Mouse (Mus musculus): ENCODE data around the gene Cep97. TPM values are rescaled to one million over a fixed set of nuclear protein-coding genes. Genes with fewer than 3 reads are reported as not detected.

The Cep97 gene
- polyA plus RNA-seq (2012; rRNA removed) = 0.20 and 0.25 TPM in 2 replicates

- no peak for TF ChIP-seq POLR2A (IDR thresholded peaks at IDR 0.05; ENCODE audit: low read depth, low read length)
- no peak for TF ChIP-seq CTCF (IDR thresholded peaks at IDR 0.05; ENCODE audit: extremely low read depth, insufficient read length, insufficient replicate concordance, low read depth, low read length)
- Histone ChIP-seq H3K4me3 (ENCODE audit: low read depth, low read length) (peak within 1 kb of the TSS; percentile 83), H3K27ac (ENCODE audit: insufficient read depth, low read depth, low read length) (no peak within 1 kb of the TSS), H3K36me3 (ENCODE audit: control insufficient read depth, insufficient read depth, low read length) (no peaks in the 10 kb centered on the region), H3K27me3 (ENCODE audit: control insufficient read depth, insufficient read depth, low read length) (no peaks in the 10 kb centered on the region), H3K4me1 (ENCODE audit: control insufficient read depth, insufficient read depth, insufficient read length, low read length) (no peaks in the 10 kb centered on the region)
- WGBS = under 1% methylated on average over 24 of the region's 24 CpGs
Observed at GRCm38 (mm10) chr16:55934453-55935037, at the start of gene Cep97. Cep97 (minus strand) TSS chr16:55934855.

DNA sequence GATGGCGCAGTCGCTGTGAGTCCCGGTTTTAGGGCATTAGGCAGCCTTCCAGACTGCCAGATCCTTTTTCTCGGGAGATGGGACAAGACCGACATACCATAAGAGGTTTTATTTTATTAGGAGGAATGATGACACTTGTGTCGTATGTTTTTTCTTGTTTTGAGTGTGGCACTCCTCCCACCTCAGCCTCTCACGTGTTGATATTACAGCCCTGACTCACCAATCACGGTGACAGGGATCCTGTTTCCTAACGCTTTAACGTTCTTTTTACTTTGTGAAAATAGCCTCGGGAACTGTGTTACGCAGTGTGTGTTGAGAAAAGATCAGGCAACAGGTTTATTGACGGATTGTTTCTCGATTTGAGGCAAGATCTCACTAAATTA lies 40.2 kb upstream of the Cep97 start:
- peaks cover 20% of the 10 kb centered on the region for H3K36me3 ChIP-seq (ENCODE audit: control insufficient read depth, insufficient read depth, low read length)
- TF ChIP-seq CTCF (IDR thresholded peaks at IDR 0.05; ENCODE audit: extremely low read depth, insufficient read length, insufficient replicate concordance, low read depth, low read length) = no peak
- no peak for TF ChIP-seq POLR2A (IDR thresholded peaks at IDR 0.05; ENCODE audit: low read depth, low read length)
- peak overlapping the region; percentile 99 for H3K4me3 ChIP-seq (ENCODE audit: low read depth, low read length)
- peaks cover 2% of the 10 kb centered on the region; the same call in 1 of the 2 replicates for H3K4me1 ChIP-seq (ENCODE audit: control insufficient read depth, insufficient read depth, insufficient read length, low read length)
- under 1% methylated on average over 14 of the region's 14 CpGs for WGBS
- no peaks in the 10 kb centered on the region for H3K27me3 ChIP-seq (ENCODE audit: control insufficient read depth, insufficient read depth, low read length)
- H3K27ac ChIP-seq (ENCODE audit: insufficient read depth, low read depth, low read length) = peak overlapping the region; percentile 69

DNA sequence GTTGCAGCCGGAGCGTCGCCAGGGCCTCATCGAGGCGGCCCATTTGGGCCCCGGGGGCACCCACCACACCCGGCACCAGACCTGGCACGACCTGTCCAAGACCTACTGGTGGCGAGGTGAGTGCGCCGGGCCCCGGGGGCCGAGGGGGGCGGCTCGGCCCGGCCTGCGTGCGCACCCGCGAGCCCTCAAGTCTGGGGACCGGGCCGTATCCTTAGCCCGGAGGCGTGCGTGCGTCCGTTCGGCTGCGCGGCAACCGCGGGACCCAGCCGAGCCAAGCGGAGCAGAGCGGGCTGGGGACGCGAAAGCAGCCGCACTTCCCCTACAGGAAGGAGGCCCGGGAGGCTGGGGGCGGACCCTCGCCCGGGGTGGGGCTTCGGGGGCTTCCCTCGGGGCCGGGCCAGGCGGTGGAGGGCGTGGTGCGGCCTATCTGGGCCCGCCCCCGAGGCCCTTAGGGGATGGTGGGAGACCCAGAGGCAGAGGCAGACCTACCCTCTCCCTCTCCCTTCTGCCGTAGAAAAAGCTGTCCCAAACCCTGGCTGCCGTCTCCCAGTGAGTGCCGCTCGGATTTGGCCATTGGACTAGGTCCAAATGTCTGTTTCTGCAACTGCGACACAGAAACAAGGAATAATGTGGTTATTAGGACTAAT lies 39.7 kb upstream of the Cep97 start:
- Histone ChIP-seq H3K4me1 (ENCODE audit: control insufficient read depth, insufficient read depth, insufficient read length, low read length) (peaks cover 2% of the 10 kb centered on the region; the same call in 1 of the 2 replicates), H3K27me3 (ENCODE audit: control insufficient read depth, insufficient read depth, low read length) (no peaks in the 10 kb centered on the region), H3K36me3 (ENCODE audit: control insufficient read depth, insufficient read depth, low read length) (peaks cover 21% of the 10 kb centered on the region), H3K27ac (ENCODE audit: insufficient read depth, low read depth, low read length) (peak overlapping the region; percentile 86), H3K4me3 (ENCODE audit: low read depth, low read length) (peak overlapping the region; percentile 99)
- no peak for TF ChIP-seq CTCF (IDR thresholded peaks at IDR 0.05; ENCODE audit: extremely low read depth, insufficient read length, insufficient replicate concordance, low read depth, low read length)
- peak; percentile 44; the same call in 1 of the 2 replicates for TF ChIP-seq POLR2A (IDR thresholded peaks at IDR 0.05; ENCODE audit: low read depth, low read length)
- WGBS = under 1% methylated on average over 54 of the region's 55 CpGs

- Histone ChIP-seq H3K27ac (ENCODE audit: insufficient read depth, low read depth, low read length) (peak within 1 kb of the TSS; percentile 86), H3K4me3 (ENCODE audit: low read depth, low read length) (peak within 1 kb of the TSS; percentile 99), H3K4me1 (ENCODE audit: control insufficient read depth, insufficient read depth, insufficient read length, low read length) (peaks cover 2% of the 10 kb centered on the region; the same call in 1 of the 2 replicates), H3K36me3 (ENCODE audit: control insufficient read depth, insufficient read depth, low read length) (peaks cover 25% of the 10 kb centered on the region), H3K27me3 (ENCODE audit: control insufficient read depth, insufficient read depth, low read length) (no peaks in the 10 kb centered on the region)
- TF ChIP-seq POLR2A (IDR thresholded peaks at IDR 0.05; ENCODE audit: low read depth, low read length) (peak; percentile 66), CTCF (IDR thresholded peaks at IDR 0.05; ENCODE audit: extremely low read depth, insufficient read length, insufficient replicate concordance, low read depth, low read length) (no peak)
- under 1% methylated on average over 85 of the region's 86 CpGs for WGBS
Observed at GRCm38 (mm10) chr16:55973431-55974255, 39.0 kb upstream of the Cep97 start, which contains the start of gene Zbtb11. Zbtb11 (plus strand) TSS chr16:55973883.

- H3K4me1 ChIP-seq (ENCODE audit: control insufficient read depth, insufficient read depth, insufficient read length, low read length) = peaks cover 3% of the 10 kb centered on the region; the same call in 1 of the 2 replicates
- H3K27ac ChIP-seq (ENCODE audit: insufficient read depth, low read depth, low read length) = peak overlapping the region; percentile 23
- 32% methylated on average over 10 of the region's 10 CpGs for WGBS
- H3K36me3 ChIP-seq (ENCODE audit: control insufficient read depth, insufficient read depth, low read length) = peaks cover 25% of the 10 kb centered on the region
- no peak for TF ChIP-seq POLR2A (IDR thresholded peaks at IDR 0.05; ENCODE audit: low read depth, low read length)
- H3K27me3 ChIP-seq (ENCODE audit: control insufficient read depth, insufficient read depth, low read length) = no peaks in the 10 kb centered on the region
- H3K4me3 ChIP-seq (ENCODE audit: low read depth, low read length) = no peak overlapping the region
Observed at GRCm38 (mm10) chr16:55972626-55973201, 38.1 kb upstream of the Cep97 start.

DNA sequence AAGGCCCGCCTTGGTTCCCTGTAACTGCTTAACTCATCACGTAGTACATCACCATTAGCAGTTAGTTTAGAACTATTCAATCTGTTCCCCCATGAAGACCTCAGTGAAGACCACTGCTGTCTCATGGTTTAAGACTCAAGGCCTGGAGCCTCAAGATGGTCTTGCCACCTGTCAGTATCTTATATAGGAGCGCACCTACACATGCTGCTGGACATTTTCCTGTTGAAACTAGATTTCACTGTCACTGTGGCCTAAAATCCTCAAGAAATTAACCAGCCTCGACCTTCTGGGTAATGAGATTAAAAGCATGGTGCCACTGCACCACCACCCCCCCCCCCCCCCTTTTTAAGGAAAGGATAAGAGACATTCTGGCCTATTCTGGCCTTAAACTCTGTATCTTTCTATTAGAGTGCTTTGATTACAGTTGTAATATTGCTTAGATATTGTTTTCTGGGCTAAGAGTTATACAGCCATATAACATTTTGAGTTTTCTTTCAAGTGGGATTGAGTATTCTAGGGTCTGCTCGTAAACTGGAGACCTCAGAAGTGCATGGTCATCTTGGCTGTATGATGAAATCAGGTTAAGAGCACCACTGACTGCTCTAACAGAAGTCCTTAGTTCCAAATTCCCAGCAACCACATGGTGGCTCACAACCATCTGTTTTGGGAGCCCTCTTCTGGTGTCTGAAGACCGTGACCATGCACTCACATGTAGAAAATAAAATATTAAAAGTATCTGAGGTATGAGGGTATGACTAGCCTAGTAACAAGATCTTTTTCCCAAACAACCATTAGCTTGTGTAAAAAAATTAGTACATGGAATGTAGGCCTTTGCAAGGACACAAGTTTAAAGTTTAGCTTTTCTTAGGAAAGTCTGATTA lies 37.3 kb upstream of the Cep97 start:
- 77% methylated on average over 6 of the region's 6 CpGs for WGBS
- H3K4me1 ChIP-seq (ENCODE audit: control insufficient read depth, insufficient read depth, insufficient read length, low read length) = peaks cover 7% of the 10 kb centered on the region; the same call in 1 of the 2 replicates
- no peaks in the 10 kb centered on the region for H3K27me3 ChIP-seq (ENCODE audit: control insufficient read depth, insufficient read depth, low read length)
- H3K27ac ChIP-seq (ENCODE audit: insufficient read depth, low read depth, low read length) = no peak overlapping the region
- H3K36me3 ChIP-seq (ENCODE audit: control insufficient read depth, insufficient read depth, low read length) = peaks cover 26% of the 10 kb centered on the region
- no peak overlapping the region for H3K4me3 ChIP-seq (ENCODE audit: low read depth, low read length)
- TF ChIP-seq POLR2A (IDR thresholded peaks at IDR 0.05; ENCODE audit: low read depth, low read length) (no peak), CTCF (IDR thresholded peaks at IDR 0.05; ENCODE audit: extremely low read depth, insufficient read length, insufficient replicate concordance, low read depth, low read length) (no peak)

Measured in small intestine, adult 2 months (tissue).